In the genomic region with DNA sequence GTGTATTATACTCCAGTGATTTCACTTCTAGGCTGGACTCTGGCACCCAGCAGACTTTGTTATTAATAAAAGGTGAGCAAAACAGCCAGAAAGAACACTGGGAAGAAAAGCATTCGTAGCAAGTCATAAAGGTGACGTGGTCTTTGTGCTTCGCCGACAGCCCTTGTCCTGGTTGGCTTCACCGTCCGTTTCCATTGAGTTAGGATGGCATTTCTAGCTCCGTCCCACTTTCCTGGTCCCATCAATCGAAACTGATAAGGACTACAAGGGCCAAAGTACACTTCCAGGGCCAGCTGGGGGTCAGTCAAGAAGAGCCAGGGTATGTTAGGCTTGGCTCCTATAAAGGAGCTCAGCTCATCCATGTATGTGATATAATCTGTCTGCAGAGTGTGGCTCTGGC, we compare ENCODE assay signal across 35 mouse cellular contexts. TPM values are rescaled to one million over a fixed set of nuclear protein-coding genes. Genes with fewer than 3 reads are reported as not detected.
"Had no signal": no experiment of that assay in that cellular context is flagged by ENCODE, and none has a peak within 500 bp of the region (broad histone marks: within the 10 kb centered on the region; RNA-seq: fewer than 3 reads in every experiment).

No protein-coding gene starts in this region.

- H3K4me2 ChIP-seq: embryonic facial prominence, embryonic 12.5 days; embryonic facial prominence, embryonic 13.5 days; embryonic facial prominence, embryonic 15.5 days; forebrain, embryonic 12.5 days; forebrain, embryonic 13.5 days; forebrain, embryonic 15.5 days had no signal

- ATAC-seq: forebrain, embryonic 13.5 days; forebrain, embryonic 14.5 days; forebrain, embryonic 15.5 days; forebrain, embryonic 16.5 days; forebrain, postnatal 0 days had no signal

- H3K36me3 ChIP-seq: embryonic facial prominence, embryonic 10.5 days; embryonic facial prominence, embryonic 12.5 days; embryonic facial prominence, embryonic 13.5 days; embryonic facial prominence, embryonic 15.5 days; forebrain, embryonic 10.5 days; forebrain, embryonic 12.5 days; forebrain, embryonic 15.5 days had no signal

- DNase-seq: cerebellum, adult 2 months; cerebellum, adult 8-10 months; cerebellum, adult 9-10 months; cerebellum, adult 9-11 months; cerebellum, postnatal 10 days; cerebellum, postnatal 14 days; cerebellum, postnatal 25 days; cerebellum, postnatal 36 days; embryo, embryonic 11 days; forebrain, postnatal 0 days; gastrocnemius, adult 2 months; gastrocnemius, postnatal 10 days; gastrocnemius, postnatal 14 days; gastrocnemius, postnatal 25 days; gastrocnemius, postnatal 36 days; heart, adult 18-20 months; heart, adult 2 months had no signal

- H3K27me3 ChIP-seq: embryonic facial prominence, embryonic 12.5 days; embryonic facial prominence, embryonic 13.5 days; embryonic facial prominence, embryonic 15.5 days; forebrain, embryonic 12.5 days; forebrain, embryonic 13.5 days; forebrain, embryonic 15.5 days had no signal

- H3K4me1 ChIP-seq: embryonic facial prominence, embryonic 10.5 days; embryonic facial prominence, embryonic 12.5 days; embryonic facial prominence, embryonic 13.5 days; embryonic facial prominence, embryonic 15.5 days; forebrain, embryonic 12.5 days; forebrain, embryonic 13.5 days; forebrain, embryonic 15.5 days had no signal

- H3K9me3 ChIP-seq: embryonic facial prominence, embryonic 10.5 days; embryonic facial prominence, embryonic 12.5 days; embryonic facial prominence, embryonic 13.5 days; embryonic facial prominence, embryonic 15.5 days; forebrain, embryonic 10.5 days; forebrain, embryonic 12.5 days; forebrain, embryonic 13.5 days; forebrain, embryonic 15.5 days had no signal

- H3K27ac ChIP-seq: embryonic facial prominence, embryonic 10.5 days; embryonic facial prominence, embryonic 12.5 days; embryonic facial prominence, embryonic 13.5 days; embryonic facial prominence, embryonic 15.5 days; forebrain, embryonic 10.5 days; forebrain, embryonic 12.5 days; forebrain, embryonic 13.5 days; forebrain, embryonic 15.5 days; gastrocnemius, adult 2 months; heart, adult 2 months had no signal

- H3K9ac ChIP-seq: embryonic facial prominence, embryonic 12.5 days; embryonic facial prominence, embryonic 13.5 days; embryonic facial prominence, embryonic 15.5 days; forebrain, embryonic 12.5 days; forebrain, embryonic 13.5 days; forebrain, embryonic 15.5 days; forebrain, postnatal 0 days had no signal

- H3K4me3 ChIP-seq: embryonic facial prominence, embryonic 10.5 days; embryonic facial prominence, embryonic 12.5 days; embryonic facial prominence, embryonic 13.5 days; embryonic facial prominence, embryonic 15.5 days; erythroblast, embryonic 14.5 days; forebrain, embryonic 10.5 days; forebrain, embryonic 12.5 days; forebrain, embryonic 13.5 days; forebrain, embryonic 15.5 days; gastrocnemius, adult 2 months; heart, adult 2 months had no signal

RNA-seq across cellular contexts. Expression of gene Fmo2, which starts 18.1 kb away (rescaled TPM):
- total RNA-seq: common myeloid progenitor, adult 5-6 weeks; granulocyte monocyte progenitor cell, adult 5-6 weeks had no signal
- polyA plus RNA-seq: embryonic facial prominence, embryonic 10.5 days; embryonic facial prominence, embryonic 11.5 days; erythroblast, embryonic 14.5 days; forebrain, embryonic 10.5 days; forebrain, embryonic 12.5 days; forebrain, embryonic 13.5 days; forebrain, embryonic 16.5 days had no signal

RNA-seq across cellular contexts. Expression of gene Fmo6, which starts 20.7 kb away (rescaled TPM):
- total RNA-seq: common myeloid progenitor, adult 5-6 weeks; forebrain, postnatal 0 days; gastrocnemius, adult 18-20 months; gastrocnemius, adult 2 months; gastrocnemius, adult 8-10 months; gastrocnemius, postnatal 14 days; gastrocnemius, postnatal 25 days; gastrocnemius, postnatal 36 days; granulocyte monocyte progenitor cell, adult 5-6 weeks; heart, adult 2 months had no signal
- polyA plus RNA-seq: cerebellum, adult 2 months; cortical plate, adult 2 months; embryonic facial prominence, embryonic 10.5 days; embryonic facial prominence, embryonic 11.5 days; erythroblast, embryonic 14.5 days; forebrain, embryonic 10.5 days; forebrain, embryonic 11.5 days; forebrain, embryonic 13.5 days; forebrain, embryonic 14.5 days; forebrain, embryonic 15.5 days; forebrain, embryonic 16.5 days; forebrain, postnatal 0 days had no signal

RNA-seq across cellular contexts. Expression of gene Fmo1, which starts 50.3 kb away (rescaled TPM):
- polyA plus RNA-seq: erythroblast, embryonic 14.5 days had no signal
